Mouse (Mus musculus): ENCODE results near the gene Rbm12.
"Not testable (repeated sequence)": the region's sequence is repeated elsewhere in the genome, so short reads cannot be mapped to it uniquely, and the experiment has no call there.

Rbm12 gene

GRCm38 (mm10) chr2:156111358-156112079 is at the start of gene Rbm12, which contains the start of gene Cpne1:
TSS of gene Rbm12 (minus strand) at chr2:156111978.
TSS of gene Cpne1 (minus strand) at chr2:156111965.
- DNase-seq, result peak; percentile 93 to 94

- no peak for DNase-seq
These were observed 39.8 kb upstream of the Rbm12 start for GRCm38 (mm10) chr2:156151538-156151937.

GRCm38 (mm10) chr2:156147316-156147915 is 35.6 kb upstream of the Rbm12 start:
- DNase-seq, result no peak

GRCm38 (mm10) chr2:156146272-156146989 is 34.7 kb upstream of the Rbm12 start:
- DNase-seq, result no peak

GRCm38 (mm10) chr2:156145486-156146130 is 33.8 kb upstream of the Rbm12 start:
- DNase-seq, result no peak

- DNase-seq, result peak; percentile 92 to 95
These were observed 32.4 kb upstream of the Rbm12 start, which contains the start of the genes Romo1 and Nfs1 for GRCm38 (mm10) chr2:156143953-156144724. TSS of gene Romo1 (plus strand) at chr2:156144039. TSS of gene Nfs1 (minus strand) at chr2:156144186.

- DNase-seq, result peak in 1 of 2 experiments; percentile 16
These were observed 31.6 kb upstream of the Rbm12 start for GRCm38 (mm10) chr2:156143367-156143766.

GRCm38 (mm10) chr2:156142820-156143219 is 31.0 kb upstream of the Rbm12 start:
- no peak for DNase-seq

- DNase-seq, result no peak
These were observed 23.9 kb upstream of the Rbm12 start for GRCm38 (mm10) chr2:156135695-156136094.

GRCm38 (mm10) chr2:156134161-156134560 is 22.4 kb upstream of the Rbm12 start:
- no peak for DNase-seq

GRCm38 (mm10) chr2:156126992-156127391 is 15.2 kb upstream of the Rbm12 start, which contains the start of gene Gm28036:
TSS of gene Gm28036 (minus strand) at chr2:156127092.
- no peak for DNase-seq

GRCm38 (mm10) chr2:156123731-156124130 is 12.0 kb upstream of the Rbm12 start:
- DNase-seq, result no peak

- DNase-seq, result no peak
These were observed 7.8 kb upstream of the Rbm12 start for GRCm38 (mm10) chr2:156119566-156119965.

- not testable (repeated sequence) for DNase-seq
These were observed 274 bp upstream of the Rbm12 start for GRCm38 (mm10) chr2:156112080-156112423.

GRCm38 (mm10) chr2:156110627-156111357 is 986 bp downstream of the Rbm12 start:
- no peak for DNase-seq

- DNase-seq, result no peak
These were observed 19.9 kb downstream of the Rbm12 start for GRCm38 (mm10) chr2:156091926-156092325.

GRCm38 (mm10) chr2:156089799-156090198 is 22.0 kb downstream of the Rbm12 start:
- no peak for DNase-seq

GRCm38 (mm10) chr2:156087391-156088110 is 24.2 kb downstream of the Rbm12 start:
- DNase-seq, result no peak

- no peak for DNase-seq
These were observed 27.2 kb downstream of the Rbm12 start for GRCm38 (mm10) chr2:156084541-156084940.

GRCm38 (mm10) chr2:156080391-156080790 is 31.4 kb downstream of the Rbm12 start:
- DNase-seq, result no peak

- no peak for DNase-seq
These were observed 32.1 kb downstream of the Rbm12 start for GRCm38 (mm10) chr2:156079674-156080073.

All from kidney, postnatal 25 days (tissue).